Mouse (Mus musculus): ENCODE data around the gene Slc22a7. TPM values are rescaled to one million over a fixed set of nuclear protein-coding genes. Genes with fewer than 3 reads are reported as not detected.
A peak's percentile ranks its signal among the peaks of the same experiment; 100 is the strongest.

The Slc22a7 gene
- total and polyA plus RNA-seq, 2 experiments from 2014 or later = 0.93 TPM; not detected in 1

GRCm38 (mm10) chr17:46458439-46458838 is 20.2 kb upstream of the Slc22a7 start:
- ATAC-seq (ENCODE audit: low FRiP score) = no peak

DNA sequence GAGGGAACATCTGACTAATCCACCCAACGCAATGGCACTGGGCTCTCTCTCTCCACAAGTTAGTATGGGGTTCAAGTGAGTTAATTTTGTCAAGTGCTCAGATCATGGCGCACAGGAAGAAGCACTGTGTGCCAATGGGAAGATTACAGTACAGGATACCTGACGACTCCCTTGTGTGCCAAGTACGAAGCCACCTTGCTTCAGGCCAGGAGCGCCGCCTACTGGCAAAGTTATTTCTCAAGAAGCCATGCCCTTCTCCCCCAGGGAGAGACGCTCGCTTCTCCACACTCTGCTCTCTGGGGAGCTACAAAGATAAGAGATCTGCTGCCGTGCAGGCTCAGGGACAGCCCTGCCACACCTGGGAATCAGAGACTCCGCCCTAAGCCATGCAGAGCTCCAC is 19.5 kb upstream of the Slc22a7 start:
- WGBS = 19% methylated on average over 10 of the region's 10 CpGs
- peak; percentile 58 for TF ChIP-seq CTCF (IDR thresholded peaks at IDR 0.05)
- H3K9ac ChIP-seq (replicated peaks; ENCODE audit: low read length, poor library complexity, severe bottlenecking) = no peak overlapping the region
- H3K27ac ChIP-seq (ENCODE audit: low read depth, low read length) = no peak overlapping the region
- ATAC-seq (ENCODE audit: low FRiP score) (no peak), DNase-seq (ENCODE audit: low spot score) (no peak)
- H3K9me3 ChIP-seq (ENCODE audit: low read length) = no peaks in the 10 kb centered on the region
- peaks cover 13% of the 10 kb centered on the region; the same call in 1 of the 2 replicates for H3K4me1 ChIP-seq (ENCODE audit: insufficient read depth, low read length)
- no peak overlapping the region for H3K4me3 ChIP-seq (ENCODE audit: low read depth, low read length)
- H3K4me2 ChIP-seq (ENCODE audit: low read depth, low read length, poor library complexity, severe bottlenecking) = no peak overlapping the region
- no peaks in the 10 kb centered on the region for H3K27me3 ChIP-seq (ENCODE audit: insufficient read depth, low read length)
- peaks cover 8% of the 10 kb centered on the region for H3K36me3 ChIP-seq (ENCODE audit: insufficient read depth, low read length)

More at GRCm38 (mm10) chr17:46458439-46458838, 20.2 kb upstream of the Slc22a7 start:
- Histone ChIP-seq H3K27me3 (ENCODE audit: insufficient read depth, low read length) (no peaks in the 10 kb centered on the region), H3K27ac (ENCODE audit: low read depth, low read length) (no peak overlapping the region), H3K9me3 (ENCODE audit: low read length) (no peaks in the 10 kb centered on the region), H3K9ac (replicated peaks; ENCODE audit: low read length, poor library complexity, severe bottlenecking) (no peak overlapping the region), H3K4me1 (ENCODE audit: insufficient read depth, low read length) (peaks cover 13% of the 10 kb centered on the region; the same call in 1 of the 2 replicates), H3K4me2 (ENCODE audit: low read depth, low read length, poor library complexity, severe bottlenecking) (no peak overlapping the region), H3K4me3 (ENCODE audit: low read depth, low read length) (no peak overlapping the region), H3K36me3 (ENCODE audit: insufficient read depth, low read length) (peaks cover 10% of the 10 kb centered on the region)
- 57% methylated on average over 3 of the region's 3 CpGs for WGBS
- no peak for DNase-seq (ENCODE audit: low spot score)
- no peak for TF ChIP-seq CTCF (IDR thresholded peaks at IDR 0.05)

DNA sequence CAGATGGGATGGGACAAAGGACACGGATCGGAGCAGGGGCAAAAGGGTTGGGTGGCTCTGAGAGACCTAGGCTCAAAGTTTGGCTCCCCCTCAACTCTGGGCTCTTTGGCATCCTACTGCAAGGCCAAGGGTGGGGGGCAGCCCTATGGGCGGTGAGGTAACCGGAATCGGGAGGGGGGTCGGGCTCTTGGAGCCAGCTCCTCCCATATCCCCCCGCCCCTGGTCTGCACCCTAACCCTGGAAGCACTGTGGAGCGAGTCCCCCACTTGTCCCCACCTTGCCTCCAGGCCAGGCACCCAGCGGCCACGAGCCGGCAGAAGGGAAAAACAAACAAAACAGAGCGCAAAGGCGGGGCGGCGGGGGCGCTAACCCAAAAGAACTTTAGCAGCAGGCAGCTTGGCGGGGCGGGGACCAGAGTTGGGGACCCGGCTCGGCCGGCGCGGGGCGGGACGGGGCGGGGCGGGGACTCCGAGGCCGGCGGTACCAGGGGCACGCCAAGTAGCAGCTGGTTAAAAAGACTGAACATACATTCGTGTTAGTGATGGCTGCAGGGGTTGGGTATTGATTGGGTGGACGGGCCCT is 16.9 kb upstream of the Slc22a7 start:
- TF ChIP-seq CTCF (IDR thresholded peaks at IDR 0.05) = no peak
- no peaks in the 10 kb centered on the region for H3K9me3 ChIP-seq (ENCODE audit: low read length)
- peak overlapping the region; percentile 29; the same call in 1 of the 2 replicates for H3K9ac ChIP-seq (replicated peaks; ENCODE audit: low read length, poor library complexity, severe bottlenecking)
- 2% methylated on average over 30 of the region's 33 CpGs for WGBS
- no peaks in the 10 kb centered on the region for H3K27me3 ChIP-seq (ENCODE audit: insufficient read depth, low read length)
- H3K4me2 ChIP-seq (ENCODE audit: low read depth, low read length, poor library complexity, severe bottlenecking) = peak overlapping the region; percentile 57
- DNase-seq (ENCODE audit: low spot score) (no peak), ATAC-seq (ENCODE audit: low FRiP score) (no peak)
- peak overlapping the region; percentile 25 for H3K4me3 ChIP-seq (ENCODE audit: low read depth, low read length)
- H3K36me3 ChIP-seq (ENCODE audit: insufficient read depth, low read length) = peaks cover under 1% of the 10 kb centered on the region; the same call in 1 of the 2 replicates
- peaks cover 13% of the 10 kb centered on the region; the same call in 1 of the 2 replicates for H3K4me1 ChIP-seq (ENCODE audit: insufficient read depth, low read length)
- H3K27ac ChIP-seq (ENCODE audit: low read depth, low read length) = no peak overlapping the region

GRCm38 (mm10) chr17:46454539-46454938 is 16.3 kb upstream of the Slc22a7 start:
- Histone ChIP-seq H3K4me1 (ENCODE audit: insufficient read depth, low read length) (peaks cover 13% of the 10 kb centered on the region; the same call in 1 of the 2 replicates), H3K36me3 (ENCODE audit: insufficient read depth, low read length) (peaks cover 2% of the 10 kb centered on the region; the same call in 1 of the 2 replicates), H3K27ac (ENCODE audit: low read depth, low read length) (no peak overlapping the region), H3K9ac (replicated peaks; ENCODE audit: low read length, poor library complexity, severe bottlenecking) (0 out of 2 replicates have a peak overlapping the region, but pooled peaks have one; percentile 29), H3K9me3 (ENCODE audit: low read length) (no peaks in the 10 kb centered on the region), H3K4me2 (ENCODE audit: low read depth, low read length, poor library complexity, severe bottlenecking) (peak overlapping the region; percentile 57), H3K4me3 (ENCODE audit: low read depth, low read length) (peak overlapping the region; percentile 25; the same call in 1 of the 2 replicates), H3K27me3 (ENCODE audit: insufficient read depth, low read length) (no peaks in the 10 kb centered on the region)
- no peak for ATAC-seq (ENCODE audit: low FRiP score)
- no peak for DNase-seq (ENCODE audit: low spot score)
- no peak for TF ChIP-seq CTCF (IDR thresholded peaks at IDR 0.05)
- 2% methylated on average over 9 of the region's 9 CpGs for WGBS

DNA sequence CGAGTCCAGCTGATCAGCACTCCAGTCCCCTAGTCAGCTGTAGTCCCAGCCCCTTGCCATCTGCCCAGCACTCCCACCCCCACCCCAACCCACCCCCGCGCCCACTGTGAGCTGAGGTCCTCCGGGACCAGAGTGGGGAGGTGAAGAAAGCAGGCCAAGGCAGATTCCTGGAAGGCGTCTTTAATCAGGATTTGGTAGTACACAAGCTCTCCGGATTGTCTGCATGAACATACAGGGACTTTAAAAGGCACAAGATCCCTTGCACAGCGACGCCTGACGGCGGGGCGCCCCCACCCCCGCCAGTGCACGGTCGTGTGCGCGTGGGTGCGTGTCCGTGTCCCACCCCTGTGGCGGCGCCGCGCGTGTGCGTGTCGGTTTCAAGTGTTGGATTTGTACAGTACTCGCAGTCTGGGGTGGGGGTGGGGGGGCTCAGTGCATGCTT is 15.7 kb upstream of the Slc22a7 start:
- Histone ChIP-seq H3K27ac (ENCODE audit: low read depth, low read length) (no peak overlapping the region), H3K4me3 (ENCODE audit: low read depth, low read length) (peak overlapping the region; percentile 16; the same call in 1 of the 2 replicates), H3K4me1 (ENCODE audit: insufficient read depth, low read length) (peaks cover 13% of the 10 kb centered on the region; the same call in 1 of the 2 replicates), H3K36me3 (ENCODE audit: insufficient read depth, low read length) (peaks cover 4% of the 10 kb centered on the region; the same call in 1 of the 2 replicates), H3K9ac (replicated peaks; ENCODE audit: low read length, poor library complexity, severe bottlenecking) (peak overlapping the region; percentile 42; the same call in 1 of the 2 replicates), H3K9me3 (ENCODE audit: low read length) (no peaks in the 10 kb centered on the region), H3K4me2 (ENCODE audit: low read depth, low read length, poor library complexity, severe bottlenecking) (peak overlapping the region; percentile 57), H3K27me3 (ENCODE audit: insufficient read depth, low read length) (no peaks in the 10 kb centered on the region)
- TF ChIP-seq CTCF (IDR thresholded peaks at IDR 0.05) = peak; percentile 43
- 4% methylated on average over 26 of the region's 26 CpGs for whole genome bisulfite sequencing
- 0 out of 2 replicates have a peak, but pooled peaks have one; percentile 33 for ATAC-seq (ENCODE audit: low FRiP score)
- DNase-seq (ENCODE audit: low spot score) = no peak

GRCm38 (mm10) chr17:46453302-46453948 is 15.2 kb upstream of the Slc22a7 start:
- Histone ChIP-seq H3K36me3 (ENCODE audit: insufficient read depth, low read length) (peaks cover 4% of the 10 kb centered on the region; the same call in 1 of the 2 replicates), H3K9ac (replicated peaks; ENCODE audit: low read length, poor library complexity, severe bottlenecking) (no peak overlapping the region), H3K9me3 (ENCODE audit: low read length) (no peaks in the 10 kb centered on the region), H3K4me2 (ENCODE audit: low read depth, low read length, poor library complexity, severe bottlenecking) (peak overlapping the region; percentile 57), H3K4me1 (ENCODE audit: insufficient read depth, low read length) (peaks cover 13% of the 10 kb centered on the region; the same call in 1 of the 2 replicates), H3K27me3 (ENCODE audit: insufficient read depth, low read length) (no peaks in the 10 kb centered on the region), H3K4me3 (ENCODE audit: low read depth, low read length) (no peak overlapping the region), H3K27ac (ENCODE audit: low read depth, low read length) (no peak overlapping the region)
- DNase-seq (ENCODE audit: low spot score) (no peak), ATAC-seq (ENCODE audit: low FRiP score) (no peak)
- TF ChIP-seq CTCF (IDR thresholded peaks at IDR 0.05) = no peak
- 11% methylated on average over 13 of the region's 13 CpGs for WGBS

All from midbrain, postnatal 0 days (tissue).